Mouse (Mus musculus) heart, embryonic 15.5 days (tissue): Measurements from ENCODE around the gene C2cd2. TPM values are rescaled to one million over a fixed set of nuclear protein-coding genes. Genes with fewer than 3 reads are reported as not detected.
"Not testable (repeated sequence)": the region's sequence is repeated elsewhere in the genome, so short reads cannot be mapped to it uniquely, and the experiment has no call there.

Experiments used
- ATAC-seq: fragments of 200-750 bp; cut with Nextera tagmentation; replicated peaks from 2 replicates; pipeline ENCODE4 v1.8.0; 2017; ENCODE audit warnings: low read depth, moderate TSS enrichment; ENCODE audit not compliant: insufficient number of reproducible peaks, insufficient read depth, low FRiP score
- H3K27ac ChIP-seq: fragments of 300-500 bp; sonication (generic); 2 replicates; pipeline ENCODE4 v1.5.1; 2015; ENCODE audit warnings: mild to moderate bottlenecking, inconsistent platforms
- H3K27me3 ChIP-seq: fragments of 300-500 bp; sonication (generic); 2 replicates; pipeline ENCODE4 v1.6.1; 2015; ENCODE audit warnings: inconsistent platforms
- H3K36me3 ChIP-seq: fragments of 300-500 bp; sonication (generic); 2 replicates; pipeline ENCODE4 v1.6.1; 2015; ENCODE audit warnings: mild to moderate bottlenecking, inconsistent platforms
- H3K4me1 ChIP-seq: fragments of 300-500 bp; sonication (generic); replicated peaks from 2 replicates; pipeline ENCODE4 v1.6.1; 2015; ENCODE audit warnings: inconsistent platforms
- H3K4me2 ChIP-seq: fragments of 300-500 bp; sonication (generic); 2 replicates; pipeline ENCODE4 v1.6.1; 2015; ENCODE audit warnings: inconsistent platforms, mild to moderate bottlenecking, moderate library complexity
- H3K4me3 ChIP-seq: fragments of 300-500 bp; sonication (generic); 2 replicates; pipeline ENCODE4 v1.5.1; 2015; ENCODE audit warnings: mild to moderate bottlenecking, inconsistent platforms
- H3K9ac ChIP-seq: fragments of 300-500 bp; sonication (generic); 2 replicates; pipeline ENCODE4 v1.6.1; 2015; ENCODE audit warnings: mild to moderate bottlenecking, inconsistent platforms
- H3K9me3 ChIP-seq: fragments of 300-500 bp; sonication (generic); replicated peaks from 2 replicates; pipeline ENCODE4 v1.6.1; 2016; ENCODE audit warnings: inconsistent platforms
- WGBS: fragments of 180-500 bp; shearing (Covaris S2); methylation state at CpG from one replicate; pipeline ENCODE4 v1.1.7; 2015; ENCODE audit warnings: mixed read lengths; 5-methylcytosine and 5-hydroxymethylcytosine counted together
- polyA plus RNA-seq: library from polyadenylated mRNA; unstranded; fragments of >200 nt; fragmentation: Nextera tagmentation; extraction: Ambion mirVana; gene quantifications from 2 replicates; pipeline ENCODE4 v1.2.1, GENCODE M21; 2015

C2cd2 gene
- 15.2 and 18.5 TPM in 2 replicates for polyA plus RNA-seq

DNA sequence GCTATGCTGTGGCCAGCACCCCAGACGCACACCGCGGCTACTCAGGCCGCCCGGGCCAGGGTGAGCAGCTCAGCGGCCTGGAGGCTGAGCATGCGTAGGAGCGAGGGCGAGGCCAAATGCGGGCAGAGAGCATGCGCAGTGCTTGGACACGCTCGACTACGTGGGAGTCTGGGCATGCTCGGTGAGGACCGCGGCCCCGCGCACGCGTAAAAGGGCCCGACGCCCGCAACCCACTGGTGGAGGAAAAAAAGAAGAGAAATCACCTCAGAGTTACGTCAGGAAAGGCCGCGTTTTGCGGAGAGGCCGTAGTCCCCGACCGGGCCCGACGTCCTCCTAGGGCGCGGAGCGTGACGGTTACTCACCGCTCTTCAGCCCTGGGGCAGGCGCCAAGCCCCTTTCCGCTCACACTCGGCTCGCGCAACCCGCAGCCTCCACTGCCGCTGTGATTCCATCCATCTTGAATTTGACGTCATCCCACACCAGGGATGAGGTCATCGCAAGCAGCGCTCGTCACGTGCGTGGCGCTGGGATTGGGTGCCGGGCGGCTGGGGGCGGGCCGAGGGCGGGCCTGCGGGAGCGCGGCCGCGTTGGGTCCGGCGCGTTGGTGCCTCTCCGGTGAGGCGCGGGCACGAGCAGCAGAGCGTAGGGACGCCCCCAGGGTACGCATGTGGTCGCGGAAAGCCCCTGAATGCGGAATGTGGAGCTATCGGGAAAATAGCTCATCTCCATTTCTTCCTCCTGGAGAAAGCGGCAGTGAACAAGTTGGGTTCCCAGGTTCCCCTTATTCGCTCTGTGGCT, at the start of gene C2cd2, which contains the start of gene Zbtb21:
Gene C2cd2 (minus strand): TSS at position 448 of the 798 bp plus-strand sequence.
Gene Zbtb21 (minus strand): TSS at position 472 of the 798 bp plus-strand sequence.
- H3K4me3 ChIP-seq, result peak within 1 kb of the TSS; percentile 89
- peaks cover 21% of the 10 kb centered on the region for H3K4me1 ChIP-seq
- no peaks in the 10 kb centered on the region for H3K27me3 ChIP-seq
- peak within 1 kb of the TSS; percentile 83 for H3K9ac ChIP-seq
- under 1% methylated on average over 78 of the region's 78 CpGs for WGBS
- ATAC-seq, result peak; percentile 96
- peak within 1 kb of the TSS; percentile 81 for H3K4me2 ChIP-seq
- no peaks in the 10 kb centered on the region for H3K36me3 ChIP-seq
- peak within 1 kb of the TSS; percentile 97 for H3K27ac ChIP-seq
- H3K9me3 ChIP-seq, result no peaks in the 10 kb centered on the region

DNA sequence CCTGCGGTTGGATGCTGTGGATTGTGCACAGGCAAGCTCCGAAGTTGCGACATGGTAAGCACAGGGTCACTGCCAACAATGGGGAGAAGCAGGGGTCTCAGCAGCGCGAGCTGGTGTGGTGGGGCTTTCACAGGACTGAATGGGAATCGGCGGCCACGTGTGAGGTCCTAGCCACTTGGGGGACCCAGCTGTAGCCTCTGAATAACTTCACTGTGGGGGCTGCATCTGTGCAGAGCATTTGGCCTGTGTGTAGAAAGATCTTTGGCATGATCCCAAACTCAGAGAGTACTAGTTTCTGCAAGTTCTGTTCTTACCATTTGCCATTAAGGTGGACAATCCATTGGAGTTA, 35.0 kb upstream of the C2cd2 start:
- not testable (repeated sequence) for H3K27me3 ChIP-seq, H3K9me3 ChIP-seq, H3K36me3 ChIP-seq
- H3K4me1 ChIP-seq, result peaks cover 20% of the 10 kb centered on the region
- H3K4me3 ChIP-seq, result peak overlapping the region; percentile 67
- peak overlapping the region; percentile 91 for H3K27ac ChIP-seq
- ATAC-seq, result peak; percentile 36
- peak overlapping the region; percentile 59 for H3K9ac ChIP-seq
- peak overlapping the region; percentile 81 for H3K4me2 ChIP-seq
- WGBS, result 2% methylated on average over 8 of the region's 8 CpGs

DNA sequence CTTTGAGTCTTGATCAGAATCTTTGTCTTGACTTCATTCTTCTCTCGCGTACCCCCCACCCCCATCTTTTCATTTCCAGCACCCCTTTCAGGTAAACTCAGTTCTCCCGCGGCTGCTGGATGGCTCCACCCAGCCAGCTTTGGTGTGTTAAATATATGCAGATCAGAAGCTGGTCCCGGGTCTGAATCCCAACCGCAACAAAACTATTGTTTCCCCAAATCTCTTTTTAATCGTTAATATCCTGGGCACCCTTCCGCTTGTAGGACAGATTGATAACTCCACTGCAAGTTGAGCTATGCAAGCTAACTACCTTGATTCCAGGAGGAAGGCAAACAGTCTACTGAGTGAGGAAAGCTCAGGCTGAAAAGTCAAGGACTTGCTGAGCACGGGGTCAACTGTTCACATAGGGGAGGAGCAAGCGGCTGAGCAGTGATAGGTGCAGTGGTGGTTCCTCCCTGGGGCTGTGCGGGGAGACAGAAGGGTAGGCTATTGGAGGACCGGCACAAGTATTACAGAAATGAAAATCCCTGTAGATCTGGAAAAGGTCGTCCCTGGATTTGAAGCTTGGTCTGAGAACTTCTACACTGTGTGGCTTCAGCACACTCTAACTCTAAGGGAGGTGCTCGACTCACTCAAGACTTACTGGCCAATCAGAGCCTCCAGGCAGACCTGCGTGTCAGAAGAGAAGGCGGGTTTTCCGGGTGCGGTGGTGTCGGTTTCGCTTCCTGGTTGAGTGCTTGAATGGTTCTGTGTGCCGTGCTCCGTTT, 34.4 kb upstream of the C2cd2 start, which contains the start of gene B230307C23Rik:
Gene B230307C23Rik (plus strand): TSS at position 700 of the 767 bp plus-strand sequence.
- H3K9ac ChIP-seq, result peak within 1 kb of the TSS; percentile 59
- H3K27ac ChIP-seq, result peak within 1 kb of the TSS; percentile 91
- no peaks in the 10 kb centered on the region for H3K36me3 ChIP-seq
- WGBS, result 1% methylated on average over 22 of the region's 22 CpGs
- H3K27me3 ChIP-seq, result no peaks in the 10 kb centered on the region
- peak within 1 kb of the TSS; percentile 67 for H3K4me3 ChIP-seq
- peaks cover 20% of the 10 kb centered on the region for H3K4me1 ChIP-seq
- H3K4me2 ChIP-seq, result peak within 1 kb of the TSS; percentile 81
- no peaks in the 10 kb centered on the region for H3K9me3 ChIP-seq
- ATAC-seq, result peak; percentile 96

DNA sequence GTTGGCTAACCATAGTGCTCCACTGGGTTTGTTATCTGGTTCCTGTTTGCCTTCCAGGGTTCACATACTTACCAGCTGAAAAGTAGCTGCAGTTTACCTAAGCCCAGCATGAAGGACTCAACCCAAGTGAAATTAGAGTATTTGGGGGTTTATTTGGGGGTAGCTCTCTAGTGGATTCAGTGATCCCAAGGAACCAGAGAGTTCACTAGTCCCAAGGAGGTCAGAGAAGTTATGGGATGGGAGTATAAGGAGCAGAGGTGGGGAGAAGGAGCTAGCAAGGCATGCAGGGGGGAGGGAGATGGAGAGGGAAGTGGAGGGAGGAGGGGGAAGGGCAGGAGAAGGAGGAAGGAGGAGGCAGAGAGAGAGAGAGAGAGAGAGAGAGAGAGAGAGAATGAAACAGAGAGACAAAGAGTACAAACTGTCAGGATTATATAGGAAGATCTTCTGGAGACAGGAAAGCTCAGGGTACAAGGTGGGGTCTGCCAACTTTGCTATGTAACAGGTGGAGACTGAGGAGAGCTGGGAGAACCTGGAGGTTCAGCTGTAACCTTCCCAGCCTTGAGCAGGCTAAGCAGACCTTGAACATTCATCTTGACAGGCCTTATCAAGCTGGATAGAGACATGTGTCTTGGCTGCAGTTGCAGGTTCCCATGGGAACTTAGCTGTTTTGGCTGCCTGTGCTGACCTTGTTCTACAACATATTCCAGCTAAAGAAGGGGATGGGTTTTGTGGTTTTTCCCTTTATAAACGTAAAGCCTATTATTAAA, 33.6 kb upstream of the C2cd2 start:
- no peak for ATAC-seq
- Histone ChIP-seq H3K9ac (peak overlapping the region; percentile 59; the same call in 1 of the 2 replicates), H3K36me3 (no peaks in the 10 kb centered on the region), H3K4me2 (peak overlapping the region; percentile 81), H3K27ac (peak overlapping the region; percentile 91), H3K9me3 (no peaks in the 10 kb centered on the region), H3K4me1 (peaks cover 20% of the 10 kb centered on the region), H3K4me3 (peak overlapping the region; percentile 67), H3K27me3 (no peaks in the 10 kb centered on the region)
- 19% methylated on average over 1 of the region's 1 CpGs for WGBS

DNA sequence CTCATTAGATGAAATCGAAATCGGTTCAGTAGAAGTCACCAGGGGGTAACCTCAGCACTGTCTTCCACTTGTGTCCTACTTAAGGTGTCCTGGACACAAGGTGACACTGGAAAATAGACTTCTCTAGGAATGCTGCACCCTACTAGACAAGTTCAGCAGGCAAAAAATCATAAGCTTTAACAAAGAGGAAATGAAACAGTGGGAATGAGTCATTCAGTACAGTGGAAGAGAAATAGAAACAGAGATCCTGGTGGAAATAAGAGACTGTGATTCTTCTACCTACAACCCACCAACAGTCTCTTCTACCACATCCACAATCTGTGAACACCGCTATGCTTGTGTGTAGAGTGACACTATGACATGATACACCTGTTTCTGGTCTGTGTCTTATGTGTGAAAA, 30.1 kb upstream of the C2cd2 start:
- not testable (repeated sequence) for H3K27ac ChIP-seq, H3K9me3 ChIP-seq, H3K4me2 ChIP-seq, H3K36me3 ChIP-seq, H3K9ac ChIP-seq, H3K27me3 ChIP-seq, H3K4me3 ChIP-seq, ATAC-seq
- H3K4me1 ChIP-seq, result peaks cover 12% of the 10 kb centered on the region
- 57% methylated on average over 3 of the region's 3 CpGs for WGBS

DNA sequence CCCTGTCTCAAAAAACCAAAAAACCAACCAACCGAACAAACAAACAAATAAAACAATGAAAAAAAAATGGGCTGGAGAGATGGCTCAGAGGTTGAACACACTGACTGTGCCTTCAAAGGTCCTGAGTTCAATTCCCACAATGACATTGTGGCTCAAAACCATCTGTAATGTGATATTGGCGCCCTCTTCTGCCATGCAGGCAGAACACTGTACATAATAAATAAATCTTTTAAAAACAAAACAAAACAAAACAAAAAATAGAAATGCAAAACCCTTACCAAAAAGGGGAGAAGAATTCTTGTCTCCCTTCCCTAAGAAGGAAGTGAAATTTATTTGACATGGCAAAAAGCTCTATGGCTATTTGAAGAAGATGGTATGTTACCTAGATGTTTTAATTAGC, 29.1 kb upstream of the C2cd2 start:
- 84% methylated on average over 2 of the region's 2 CpGs for WGBS
- Histone ChIP-seq H3K4me2 (no peak overlapping the region), H3K9ac (no peak overlapping the region), H3K36me3 (no peaks in the 10 kb centered on the region), H3K27me3 (no peaks in the 10 kb centered on the region), H3K4me3 (no peak overlapping the region), H3K27ac (no peak overlapping the region), H3K9me3 (no peaks in the 10 kb centered on the region), H3K4me1 (peaks cover 9% of the 10 kb centered on the region)
- ATAC-seq, result no peak

DNA sequence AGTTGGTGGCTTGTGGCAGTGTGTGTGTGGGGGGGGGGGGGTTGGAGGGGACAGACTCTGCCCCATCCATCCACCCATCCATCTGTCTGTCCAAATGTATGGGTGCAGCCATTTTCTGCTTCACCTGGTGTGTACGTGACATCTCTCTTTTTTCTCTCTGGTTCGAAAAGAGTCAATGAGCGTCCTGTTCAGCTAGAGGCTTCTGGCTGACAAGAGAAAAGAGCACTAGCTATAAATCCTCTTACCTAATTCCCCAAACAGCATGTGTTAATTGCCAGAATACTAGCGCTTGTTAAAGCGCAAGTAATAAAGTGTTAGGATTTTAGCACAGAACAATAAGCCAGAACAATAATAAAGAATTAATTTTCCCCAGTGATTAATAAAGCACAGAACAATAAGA, 22.2 kb upstream of the C2cd2 start:
- 83% methylated on average over 5 of the region's 5 CpGs for WGBS
- H3K9ac ChIP-seq, result no peak overlapping the region
- no peaks in the 10 kb centered on the region for H3K4me1 ChIP-seq
- no peak overlapping the region for H3K4me3 ChIP-seq
- ATAC-seq, result no peak
- no peak overlapping the region for H3K27ac ChIP-seq
- no peak overlapping the region for H3K4me2 ChIP-seq
- H3K9me3 ChIP-seq, result no peaks in the 10 kb centered on the region
- H3K36me3 ChIP-seq, result no peaks in the 10 kb centered on the region
- no peaks in the 10 kb centered on the region for H3K27me3 ChIP-seq

DNA sequence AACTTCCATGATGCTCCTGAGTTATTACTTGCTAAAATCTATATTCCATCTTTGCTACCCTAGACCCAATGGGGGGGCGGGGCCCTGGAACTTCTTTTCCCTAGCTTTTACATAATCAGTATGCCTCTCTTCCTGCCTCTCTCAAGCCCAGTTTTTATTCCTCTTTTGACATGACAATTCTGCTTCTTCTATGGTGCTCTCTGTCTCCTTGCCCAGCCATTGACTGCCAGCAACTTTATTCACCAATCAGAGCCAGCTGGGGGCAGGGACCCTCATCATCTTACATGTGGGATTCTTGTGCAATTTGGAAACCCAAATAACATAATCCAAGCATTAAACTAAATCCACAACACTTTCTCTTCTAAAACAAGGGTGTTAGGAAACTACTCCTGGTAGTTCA, 19.0 kb upstream of the C2cd2 start:
- Histone ChIP-seq H3K4me2 (no peak overlapping the region), H3K9me3 (no peaks in the 10 kb centered on the region), H3K27ac (no peak overlapping the region), H3K36me3 (no peaks in the 10 kb centered on the region), H3K4me1 (no peaks in the 10 kb centered on the region), H3K9ac (no peak overlapping the region), H3K4me3 (no peak overlapping the region), H3K27me3 (no peaks in the 10 kb centered on the region)
- ATAC-seq, result no peak
- WGBS, result 67% methylated on average over 1 of the region's 1 CpGs

DNA sequence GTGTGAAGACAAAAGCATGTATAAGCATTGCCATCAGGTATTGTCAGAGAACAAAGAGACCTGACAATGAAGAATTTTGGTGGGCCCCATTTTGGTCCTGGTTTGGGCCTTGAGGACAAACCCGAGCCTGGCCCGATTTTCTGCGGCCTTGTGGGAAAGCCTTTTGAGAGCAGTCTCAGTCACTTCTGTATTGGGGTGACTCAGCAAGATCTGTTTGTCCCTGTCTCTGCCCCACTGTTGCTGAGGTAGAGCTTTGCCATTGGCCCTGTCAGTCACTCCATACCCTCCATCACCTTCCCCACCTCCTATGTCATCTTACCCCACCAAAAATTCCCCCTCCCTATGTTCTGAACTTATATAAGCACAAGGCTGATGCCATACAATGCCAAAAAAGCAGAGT, 15.3 kb upstream of the C2cd2 start:
- no peak overlapping the region for H3K9ac ChIP-seq
- no peaks in the 10 kb centered on the region for H3K27me3 ChIP-seq
- WGBS, result 91% methylated on average over 3 of the region's 3 CpGs
- H3K4me3 ChIP-seq, result no peak overlapping the region
- no peak overlapping the region for H3K4me2 ChIP-seq
- no peaks in the 10 kb centered on the region for H3K4me1 ChIP-seq
- H3K36me3 ChIP-seq, result no peaks in the 10 kb centered on the region
- no peak for ATAC-seq
- H3K9me3 ChIP-seq, result no peaks in the 10 kb centered on the region
- H3K27ac ChIP-seq, result no peak overlapping the region

DNA sequence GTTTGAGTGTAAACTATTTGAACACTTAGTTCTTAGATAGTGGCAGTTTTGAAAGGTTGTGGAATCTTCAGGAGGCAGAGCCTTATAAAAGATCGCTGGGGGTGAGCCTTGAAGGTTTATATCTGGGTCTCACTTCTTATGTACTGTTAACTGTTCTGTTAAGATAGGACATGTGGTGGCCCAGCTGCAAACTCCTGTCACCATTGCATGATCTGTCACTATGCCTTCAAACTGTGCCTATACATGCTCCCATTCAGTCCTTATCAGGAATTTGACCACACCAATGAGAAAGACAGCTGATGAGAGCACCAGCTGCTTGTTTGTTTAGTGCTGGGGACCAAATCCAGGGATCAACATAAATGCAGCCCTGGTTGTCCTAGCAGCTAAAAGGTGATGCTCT, 14.9 kb upstream of the C2cd2 start:
- no peak for ATAC-seq
- Histone ChIP-seq H3K9me3 (no peaks in the 10 kb centered on the region), H3K4me2 (no peak overlapping the region), H3K36me3 (no peaks in the 10 kb centered on the region), H3K4me1 (no peaks in the 10 kb centered on the region), H3K27ac (no peak overlapping the region), H3K4me3 (no peak overlapping the region), H3K9ac (no peak overlapping the region), H3K27me3 (no peaks in the 10 kb centered on the region)
- WGBS, result 53% methylated on average over 1 of the region's 1 CpGs

DNA sequence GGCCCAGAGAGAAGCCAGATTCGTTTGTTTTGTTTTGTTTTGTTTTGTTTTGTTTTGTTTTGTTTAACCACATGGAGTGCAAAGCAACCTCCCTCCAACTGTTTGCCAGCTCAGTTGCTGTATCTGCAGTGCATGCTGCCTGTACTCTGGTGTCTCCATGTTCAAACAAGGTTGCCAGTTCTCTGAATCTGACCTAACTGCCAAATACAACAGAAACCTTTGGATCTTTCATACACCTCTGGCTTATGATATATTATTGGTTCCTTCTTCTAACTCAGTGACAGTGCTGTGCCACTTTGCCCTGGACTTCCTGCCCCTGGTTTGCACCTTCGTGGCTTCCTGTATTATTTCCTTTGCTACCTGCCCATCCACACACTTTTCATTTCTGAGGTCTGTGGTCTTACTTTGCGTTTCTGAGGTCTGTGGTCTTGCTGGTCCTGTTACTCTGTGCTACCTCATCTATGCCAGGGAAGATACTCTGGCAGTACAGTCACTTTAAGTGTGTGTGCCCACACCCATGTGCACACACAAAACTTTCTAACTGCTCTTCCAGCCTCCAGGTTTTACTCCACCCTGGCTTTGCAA, 1.6 kb upstream of the C2cd2 start:
- Histone ChIP-seq H3K4me1 (peaks cover 11% of the 10 kb centered on the region; the same call in 1 of the 2 replicates), H3K4me3 (no peak overlapping the region), H3K4me2 (no peak overlapping the region), H3K9ac (no peak overlapping the region), H3K9me3 (no peaks in the 10 kb centered on the region), H3K27ac (no peak overlapping the region), H3K36me3 (no peaks in the 10 kb centered on the region), H3K27me3 (no peaks in the 10 kb centered on the region)
- ATAC-seq, result no peak
- WGBS, result 73% methylated on average over 3 of the region's 3 CpGs
